Comparison of ENCODE assay signal across 8 mouse cellular contexts in the genomic region with DNA sequence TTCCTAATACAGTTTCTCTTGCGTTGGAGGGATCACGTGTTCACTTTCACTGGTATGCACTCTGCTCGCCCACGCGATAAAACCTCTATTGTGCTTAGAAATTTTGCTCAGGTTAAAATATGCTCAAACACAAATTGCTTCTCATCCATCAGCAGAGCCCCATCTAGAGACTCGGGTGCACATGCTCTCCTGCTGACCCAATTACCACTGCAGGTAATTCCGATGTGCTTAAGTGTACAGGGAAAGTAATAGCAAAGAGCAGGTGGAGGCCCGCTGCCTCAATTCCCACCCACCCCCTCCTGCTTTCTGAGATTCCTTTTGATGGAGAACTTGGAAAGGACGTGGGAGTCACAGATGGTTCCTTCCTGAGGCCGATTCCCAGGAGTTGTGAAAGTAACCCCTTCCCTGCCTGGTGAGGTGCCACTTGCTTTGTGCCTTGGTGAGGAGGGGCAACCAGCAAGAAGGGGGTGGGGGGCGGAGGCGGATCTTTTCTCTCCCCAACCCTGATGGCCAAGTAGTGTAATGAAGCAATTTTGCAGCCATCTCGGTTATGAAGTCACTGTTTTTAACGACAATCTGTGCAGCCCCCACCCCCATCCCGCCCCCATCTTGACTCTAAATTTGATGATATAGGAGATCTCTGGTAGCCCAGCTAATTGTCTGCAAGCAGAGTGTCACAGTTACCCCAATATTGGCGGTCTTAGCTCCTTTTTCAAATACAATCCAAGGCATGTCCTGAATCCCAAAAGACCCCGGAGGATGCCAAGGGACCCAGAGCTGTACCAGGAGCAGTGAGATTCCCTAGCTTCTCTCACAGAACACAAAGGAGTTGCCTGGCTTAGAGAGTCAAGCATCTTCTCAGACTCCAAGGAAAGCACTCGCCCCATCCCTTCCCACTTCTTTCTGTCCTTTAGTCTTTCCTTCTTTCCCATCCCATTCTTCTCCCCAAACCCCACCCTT. TPM values are rescaled to one million over a fixed set of nuclear protein-coding genes. Genes with fewer than 3 reads are reported as not detected.
DNase-seq lines count a peak whose midpoint lies in the region; ATAC-seq and TF ChIP-seq lines count a peak whose summit lies in the region.

No protein-coding gene starts in this region.

- no peak for TF ChIP-seq CTCF in lung, embryonic 14.5 days (IDR thresholded peaks at IDR 0.05; ENCODE audit: low read depth)

- no peaks in the 10 kb centered on the region for H3K9me3 ChIP-seq in lung, embryonic 14.5 days (ENCODE audit: low read depth, low read length)
- no peaks in the 10 kb centered on the region for H3K9me3 ChIP-seq in neural tube, embryonic 14.5 days (ENCODE audit: control insufficient read depth, low read length)

- ATAC-seq in lung, embryonic 14.5 days (ENCODE audit: insufficient read depth), result no peak
- peak; percentile 60 for ATAC-seq in frontal cortex, adult (ENCODE audit: low TSS enrichment)
- peak; percentile 40 for ATAC-seq in neural tube, embryonic 14.5 days (ENCODE audit: low read depth)

- H3K27ac ChIP-seq in lung, embryonic 14.5 days (ENCODE audit: low read depth), result no peak overlapping the region
- H3K27ac ChIP-seq in neural tube, embryonic 14.5 days (ENCODE audit: low read depth, low read length), result peak overlapping the region; percentile 94

- H3K27me3 ChIP-seq in lung, embryonic 14.5 days (ENCODE audit: insufficient read depth, low read length), result peaks cover 35% of the 10 kb centered on the region
- H3K27me3 ChIP-seq in neural tube, embryonic 14.5 days (ENCODE audit: control insufficient read depth, insufficient read depth, low read length), result no peaks in the 10 kb centered on the region; the same call in 1 of the 2 replicates

- no peaks in the 10 kb centered on the region for H3K36me3 ChIP-seq in lung, embryonic 14.5 days (ENCODE audit: insufficient read depth)
- no peaks in the 10 kb centered on the region for H3K36me3 ChIP-seq in neural tube, embryonic 14.5 days (ENCODE audit: control insufficient read depth, insufficient read depth, low read length)

- no peaks in the 10 kb centered on the region for H3K4me1 ChIP-seq in lung, embryonic 14.5 days (ENCODE audit: insufficient read depth)
- H3K4me1 ChIP-seq in neural tube, embryonic 14.5 days (ENCODE audit: control insufficient read depth, insufficient read depth, low read length), result 0 out of 2 replicates have a peak, but pooled peaks cover 7% of the 10 kb centered on the region

- H3K4me2 ChIP-seq in lung, embryonic 14.5 days, result peak overlapping the region; percentile 90
- H3K4me2 ChIP-seq in neural tube, embryonic 14.5 days (ENCODE audit: low read depth, low read length), result peak overlapping the region; percentile 56

- peak; percentile 19 for DNase-seq in lung, embryonic 14.5 days
- DNase-seq in lung, postnatal 4 days, result no peak
- peak; percentile 81 for DNase-seq in left cerebral cortex, adult 11 months (ENCODE audit: low spot score)
- DNase-seq in ovary, postnatal 14 days (ENCODE audit: low spot score), result no peak
- DNase-seq in T-cell, adult 2 months (ENCODE audit: low spot score), result no peak
- no peak for DNase-seq in adrenal gland, postnatal 4 days (ENCODE audit: low spot score in 2 of 2)

- 4% methylated on average over 18 of the region's 18 CpGs for WGBS in lung, embryonic 14.5 days
- WGBS in neural tube, embryonic 14.5 days, result 4% methylated on average over 18 of the region's 18 CpGs

- peak overlapping the region; percentile 50; the same call in 1 of the 2 replicates for H3K4me3 ChIP-seq in lung, embryonic 14.5 days (ENCODE audit: low read depth, low read length)
- peak overlapping the region; percentile 88 for H3K4me3 ChIP-seq in neural tube, embryonic 14.5 days (ENCODE audit: low read depth, low read length)

- no peak overlapping the region for H3K9ac ChIP-seq in lung, embryonic 14.5 days
- H3K9ac ChIP-seq in neural tube, embryonic 14.5 days (replicated peaks; ENCODE audit: low read depth, low read length), result peak overlapping the region; percentile 97

RNA-seq across cellular contexts. Expression of gene Lrrc7, which starts 2.0 kb away (rescaled TPM):
- 0.43 and 0.77 TPM in 2 replicates for polyA plus RNA-seq in lung, embryonic 14.5 days (2014; fragmentation: Nextera tagmentation; extraction: Ambion mirVana)
- polyA plus RNA-seq in neural tube, embryonic 14.5 days (2014; fragmentation: Nextera tagmentation; extraction: Ambion mirVana), result 18.1 and 22.5 TPM in 2 replicates
- total RNA-seq in adrenal gland, postnatal 4 days (2021), result 1 to 10 TPM in 1 of 2 experiments, under 1 TPM in 1; 0.99 to 1.5 TPM

Comparison
In these comparisons a context has a peak if more than half of its experiments do, and no peak if none do; other contexts are left out.
1. DNase-seq: peak in lung, embryonic 14.5 days (single experiment) and left cerebral cortex, adult 11 months (single experiment); none in lung, postnatal 4 days (0 of 2), ovary, postnatal 14 days (single experiment), T-cell, adult 2 months (single experiment) and adrenal gland, postnatal 4 days (0 of 2).
2. RNA of gene Lrrc7, which starts 2.0 kb away (polyA plus RNA-seq): 18.1 to 22.5 TPM in neural tube, embryonic 14.5 days; 0.43 to 0.77 TPM in lung, embryonic 14.5 days; every median in the first group is over 10 times any median in the second.